Mouse (Mus musculus) T-helper 2 cell (primary cell): ENCODE results near the gene Cphx1.
"Not testable (repeated sequence)": the region's sequence is repeated elsewhere in the genome, so short reads cannot be mapped to it uniquely, and the experiment has no call there.

Experiments
- in situ Hi-C: fragments of 300-600 bp; cut with MboI, MseI; formaldehyde crosslinking; loops from one replicate; pipeline ENCODE4 v1.15.1; 2025; ENCODE audit warnings: high pct_unique_total_duplicates

Cphx1 gene

DNA sequence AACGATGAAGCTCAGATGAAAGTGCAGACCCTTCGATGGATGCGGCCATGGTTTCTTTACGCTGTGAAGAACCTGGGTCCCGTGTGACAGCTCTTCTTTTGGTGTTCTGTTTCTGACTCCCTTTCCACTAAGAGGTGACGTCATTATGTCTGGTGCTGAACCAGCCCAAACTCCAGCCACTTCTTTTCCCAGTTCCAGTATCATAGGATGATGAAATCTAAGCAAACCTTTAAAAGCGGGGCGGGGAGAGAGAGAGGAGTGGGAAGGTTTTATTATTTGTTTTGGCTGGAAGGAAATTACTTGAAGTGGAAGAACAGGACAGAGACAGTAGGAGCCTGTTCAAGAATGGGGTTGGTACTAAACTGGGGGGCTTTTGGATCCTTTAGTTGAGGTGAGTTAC lies at the start of gene Cphx1:
Gene Cphx1 (plus strand): TSS at position 301 of the 400 bp plus-strand sequence.
- in situ Hi-C loops, result not testable (repeated sequence)

DNA sequence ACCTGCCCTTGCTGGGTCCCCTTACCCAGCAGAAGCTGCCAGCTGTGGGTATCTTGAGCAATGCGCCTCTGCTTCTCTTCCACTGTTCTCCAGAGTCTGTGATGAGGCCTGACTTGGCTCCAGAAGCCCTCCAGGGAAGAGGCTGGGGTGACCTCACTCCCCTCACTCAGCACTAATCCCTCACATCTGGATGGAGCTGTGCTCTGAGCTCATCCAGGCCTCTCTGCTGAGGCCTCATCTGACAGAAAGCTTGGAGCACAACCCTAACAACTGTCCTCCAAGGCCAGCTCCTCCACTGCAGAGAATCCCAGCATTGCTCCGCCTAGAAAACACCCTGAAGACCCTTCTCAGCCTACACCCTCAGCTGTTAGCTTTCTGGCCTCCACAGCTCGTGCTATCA lies 43.5 kb upstream of the Cphx1 start:
- in situ Hi-C loops, result not testable (repeated sequence)

DNA sequence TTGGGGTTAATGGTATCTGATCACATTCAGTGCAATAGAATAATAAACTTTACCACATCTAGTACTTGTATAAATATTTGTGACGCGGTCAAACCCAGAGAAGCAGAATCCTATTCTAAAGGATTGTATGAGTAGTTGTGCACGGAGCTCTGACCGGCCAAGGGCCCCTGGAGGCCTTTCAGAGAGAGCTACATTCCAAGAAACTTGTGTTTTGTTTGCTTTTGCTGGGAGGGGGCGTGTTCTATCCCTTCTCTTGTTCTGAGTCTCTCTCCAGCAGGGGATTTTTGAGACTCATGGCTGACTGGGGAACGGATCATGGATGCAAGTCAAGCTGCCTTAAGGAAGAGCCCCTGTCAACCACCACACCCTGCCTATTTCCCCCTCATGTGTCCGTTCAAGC lies 42.4 kb upstream of the Cphx1 start:
- in situ Hi-C loops, result not testable (repeated sequence)

DNA sequence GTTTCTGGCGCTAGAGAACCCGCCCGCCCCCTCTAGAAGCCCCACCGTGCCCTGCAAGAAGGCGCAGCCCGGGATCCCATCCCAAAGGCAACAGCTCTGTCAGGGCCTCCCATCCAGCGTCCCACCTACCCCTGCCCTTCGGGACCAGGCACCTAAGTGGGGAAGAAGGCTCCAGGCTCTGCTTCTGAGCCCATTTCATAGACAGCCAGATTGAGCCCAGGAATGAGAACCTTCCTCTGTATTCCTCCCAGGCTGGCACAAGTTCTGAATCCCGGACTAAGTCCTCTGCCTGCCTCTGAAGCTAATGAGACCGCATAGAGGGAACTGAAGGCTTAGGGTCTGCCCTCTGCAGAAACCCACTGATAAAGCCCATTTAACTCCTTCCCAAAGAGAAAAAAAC lies 35.1 kb upstream of the Cphx1 start, which contains the start of gene Plac9a:
Gene Plac9a (minus strand): TSS at position 101 of the 400 bp plus-strand sequence.
- in situ Hi-C loops, result not testable (repeated sequence)

DNA sequence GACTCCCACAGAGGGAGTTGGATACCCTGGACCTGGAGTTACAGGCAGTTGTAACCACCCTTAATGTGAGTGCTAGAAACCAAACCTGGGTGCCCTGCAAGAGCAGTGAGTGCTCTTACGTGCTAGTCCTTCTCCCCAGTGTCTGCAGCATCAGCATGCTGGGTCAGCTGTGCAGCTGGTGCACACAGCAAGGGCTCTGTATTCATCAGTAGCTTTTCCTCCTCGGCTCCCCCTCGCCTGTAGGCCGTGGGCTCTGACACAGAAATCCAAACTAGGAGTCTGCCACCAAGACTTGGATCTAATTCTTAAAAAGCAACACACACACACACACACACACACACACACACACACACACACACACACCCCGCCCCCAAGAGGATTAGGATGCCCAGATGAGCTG lies 32.9 kb upstream of the Cphx1 start:
- in situ Hi-C loops, result not testable (repeated sequence)

DNA sequence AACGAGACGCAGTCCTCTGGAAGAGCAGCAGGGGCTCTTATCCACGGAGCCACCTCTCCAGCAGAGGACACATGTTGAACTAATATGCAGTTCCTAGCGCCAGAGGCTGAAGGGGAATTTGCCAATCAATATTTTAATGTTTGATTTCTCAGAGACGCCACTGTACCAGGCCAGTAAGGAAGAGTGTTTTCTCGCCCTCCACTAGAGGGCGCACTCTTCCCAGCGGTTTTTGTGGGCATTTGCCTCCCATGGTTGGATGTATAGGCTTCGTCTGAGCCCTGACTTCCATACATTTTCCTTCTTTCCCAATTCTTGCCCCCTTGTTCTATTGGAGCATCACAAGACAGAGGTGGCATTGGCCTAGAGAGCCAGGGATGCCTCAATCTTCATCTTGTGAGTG lies 30.8 kb upstream of the Cphx1 start:
- in situ Hi-C loops, result not testable (repeated sequence)

DNA sequence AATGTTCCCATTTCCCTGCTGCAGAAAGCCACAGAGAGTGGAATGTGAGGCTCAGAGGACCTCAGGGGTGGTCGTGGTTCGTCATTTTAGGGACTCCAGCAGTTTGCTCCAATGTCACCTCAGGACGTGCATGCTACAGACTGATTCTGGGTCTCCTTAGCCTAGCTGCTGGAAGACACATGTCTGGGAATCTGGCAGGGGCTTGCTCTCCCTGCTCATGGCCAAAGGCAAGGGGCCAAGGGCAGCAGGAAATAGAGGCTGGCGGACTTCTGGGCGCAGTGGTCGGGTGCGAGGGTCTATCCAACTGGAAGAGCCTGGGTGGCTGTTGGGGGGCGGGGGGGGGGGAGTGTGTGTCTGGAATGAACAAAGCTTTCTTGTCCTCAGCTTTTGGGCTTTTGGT lies 29.1 kb upstream of the Cphx1 start:
- in situ Hi-C loops, result not testable (repeated sequence)

DNA sequence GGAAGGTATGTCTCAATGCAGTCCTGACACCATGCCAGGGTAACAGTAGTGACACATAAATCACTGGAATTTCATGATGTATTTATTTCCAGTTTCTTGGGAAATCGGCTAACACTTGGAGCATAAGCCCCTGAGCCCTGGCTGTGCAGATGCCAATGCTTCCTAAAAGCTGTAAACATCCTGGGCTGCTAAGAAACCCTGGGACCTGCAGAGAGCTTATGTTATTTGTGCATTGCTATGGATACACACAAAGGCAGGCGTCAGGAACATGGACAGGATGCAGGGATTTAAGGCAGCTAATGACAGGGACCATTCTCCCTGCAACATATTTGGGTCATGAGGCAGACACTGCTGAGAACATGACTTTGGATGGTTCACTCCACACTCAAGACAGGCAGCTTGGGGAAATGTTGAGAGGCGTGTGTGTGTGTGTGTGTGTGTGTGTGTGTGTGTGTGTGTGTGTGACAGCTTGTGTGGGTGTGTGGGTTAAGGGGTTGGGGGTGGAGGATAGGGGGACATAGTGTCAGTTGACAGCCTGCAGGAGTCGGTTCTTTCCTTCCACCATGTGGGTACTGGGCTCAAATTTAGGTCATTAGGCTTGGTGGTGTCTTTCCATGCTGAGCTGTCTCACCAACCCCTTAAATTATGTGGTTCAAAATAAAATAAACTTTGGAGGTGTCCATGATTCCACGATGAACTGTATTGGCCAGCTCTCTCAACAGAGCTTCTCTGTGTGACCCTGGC lies 19.5 kb upstream of the Cphx1 start:
- in situ Hi-C loops, result not testable (repeated sequence)

DNA sequence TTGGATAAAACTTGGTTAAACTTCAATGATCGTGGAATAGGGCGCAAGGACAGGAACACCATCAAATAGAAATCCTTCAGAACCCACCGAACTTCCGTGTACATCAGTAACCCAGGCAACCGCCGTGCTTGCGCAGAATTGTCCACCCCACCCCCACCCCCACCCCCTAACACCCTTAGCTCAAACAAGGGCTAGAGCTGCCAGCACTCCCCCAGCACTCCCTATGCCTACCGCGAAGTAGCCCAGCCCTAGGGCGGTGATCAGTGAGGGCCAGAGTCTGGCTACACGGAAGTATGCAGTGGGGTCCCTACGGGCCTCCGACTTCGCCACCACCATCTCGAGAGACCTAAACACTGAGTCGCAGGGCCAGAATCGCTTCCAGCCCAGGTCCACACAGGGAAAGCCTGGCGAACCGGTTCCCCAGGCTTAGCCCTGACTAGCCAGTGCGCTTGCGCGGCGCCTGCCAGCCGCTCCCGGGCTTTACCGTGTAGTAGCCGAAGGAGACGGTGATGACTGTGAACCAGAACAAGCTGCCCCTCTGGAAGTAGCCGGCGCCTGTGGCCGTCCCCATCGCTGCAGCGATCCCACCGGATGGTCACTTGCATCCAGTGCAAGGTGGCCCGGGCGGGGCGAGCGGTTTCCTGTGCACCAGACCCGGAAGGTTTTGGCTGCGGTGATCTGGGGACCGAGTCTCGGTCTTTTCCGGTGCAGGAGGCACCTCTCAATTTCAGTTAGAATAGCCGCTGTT lies 11.1 kb upstream of the Cphx1 start:
- in situ Hi-C loops, result not testable (repeated sequence)

DNA sequence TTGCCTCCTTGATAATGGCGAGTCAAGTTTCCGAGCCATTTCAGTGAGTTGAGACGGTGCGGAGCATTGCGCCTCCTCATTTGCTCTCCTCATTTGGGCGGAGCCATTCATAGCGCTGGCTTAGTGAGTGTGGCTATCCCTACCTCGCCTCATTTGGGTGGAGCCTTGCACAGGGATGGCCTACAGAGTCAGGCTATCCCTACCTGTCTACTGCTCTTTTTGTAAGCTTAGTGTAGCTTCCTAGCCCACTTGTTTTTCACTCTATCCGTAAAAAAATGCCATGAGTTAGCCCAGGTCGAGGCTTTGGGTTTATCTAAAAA lies 10.6 kb upstream of the Cphx1 start, which contains the start of gene Tmem254a:
Gene Tmem254a (minus strand): TSS at position 111 of the 320 bp plus-strand sequence.
- in situ Hi-C loops, result not testable (repeated sequence)

DNA sequence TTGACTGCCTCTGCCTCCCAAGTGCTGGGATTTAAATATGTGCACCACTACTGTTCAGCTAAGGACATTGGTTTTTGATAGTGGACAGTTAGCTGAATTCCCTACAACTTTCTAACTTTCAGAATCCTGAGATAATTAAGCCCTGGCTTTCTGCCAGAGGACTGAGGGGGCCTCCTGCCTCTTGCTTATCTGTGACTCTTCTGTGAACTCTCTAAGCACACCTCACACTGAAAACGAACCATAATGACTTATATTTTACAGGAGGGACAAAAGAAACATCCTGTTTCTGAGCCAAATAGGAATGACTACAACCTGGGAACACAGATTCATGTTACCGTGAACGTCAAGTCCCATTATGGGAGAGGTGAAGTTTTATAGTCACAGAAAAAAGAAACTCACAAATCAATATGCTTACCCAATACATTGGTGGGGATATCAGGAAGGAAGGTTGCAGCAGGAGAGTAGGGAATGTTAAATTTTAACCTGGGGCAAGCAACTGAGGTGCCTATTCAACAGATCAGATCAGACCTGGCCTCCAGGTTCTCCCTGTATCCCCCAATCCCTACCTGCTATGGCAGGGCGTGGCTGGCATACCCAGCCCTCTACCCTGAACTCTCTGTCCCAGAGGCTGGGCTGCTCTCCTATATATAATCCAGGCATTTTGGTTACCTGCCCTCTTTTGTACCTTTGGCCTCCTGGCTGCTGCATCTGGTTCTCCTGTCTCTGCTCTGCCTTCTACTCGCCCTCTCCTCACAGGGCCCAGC lies 1.1 kb upstream of the Cphx1 start:
- in situ Hi-C loops, result not testable (repeated sequence)

DNA sequence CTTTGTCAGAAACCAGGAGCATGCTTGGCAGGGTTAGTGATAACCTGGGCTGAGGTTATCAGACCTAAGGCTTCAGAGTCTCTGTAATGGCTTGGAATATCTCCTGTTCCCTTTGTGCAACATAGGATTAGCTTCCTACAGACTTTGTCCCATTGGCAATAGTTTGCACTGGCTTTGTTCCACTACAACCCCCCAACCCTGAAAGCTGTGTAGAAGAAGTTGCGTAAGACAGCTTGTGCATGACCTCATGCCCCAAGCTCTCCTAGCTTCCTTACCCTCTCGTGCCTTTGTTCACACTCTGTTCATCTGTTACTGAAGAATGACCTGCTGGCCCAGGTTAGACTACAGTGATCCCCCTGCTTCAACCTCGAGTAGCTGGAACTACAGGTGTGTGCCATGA lies 19.8 kb downstream of the Cphx1 start:
- in situ Hi-C loops, result not testable (repeated sequence)

DNA sequence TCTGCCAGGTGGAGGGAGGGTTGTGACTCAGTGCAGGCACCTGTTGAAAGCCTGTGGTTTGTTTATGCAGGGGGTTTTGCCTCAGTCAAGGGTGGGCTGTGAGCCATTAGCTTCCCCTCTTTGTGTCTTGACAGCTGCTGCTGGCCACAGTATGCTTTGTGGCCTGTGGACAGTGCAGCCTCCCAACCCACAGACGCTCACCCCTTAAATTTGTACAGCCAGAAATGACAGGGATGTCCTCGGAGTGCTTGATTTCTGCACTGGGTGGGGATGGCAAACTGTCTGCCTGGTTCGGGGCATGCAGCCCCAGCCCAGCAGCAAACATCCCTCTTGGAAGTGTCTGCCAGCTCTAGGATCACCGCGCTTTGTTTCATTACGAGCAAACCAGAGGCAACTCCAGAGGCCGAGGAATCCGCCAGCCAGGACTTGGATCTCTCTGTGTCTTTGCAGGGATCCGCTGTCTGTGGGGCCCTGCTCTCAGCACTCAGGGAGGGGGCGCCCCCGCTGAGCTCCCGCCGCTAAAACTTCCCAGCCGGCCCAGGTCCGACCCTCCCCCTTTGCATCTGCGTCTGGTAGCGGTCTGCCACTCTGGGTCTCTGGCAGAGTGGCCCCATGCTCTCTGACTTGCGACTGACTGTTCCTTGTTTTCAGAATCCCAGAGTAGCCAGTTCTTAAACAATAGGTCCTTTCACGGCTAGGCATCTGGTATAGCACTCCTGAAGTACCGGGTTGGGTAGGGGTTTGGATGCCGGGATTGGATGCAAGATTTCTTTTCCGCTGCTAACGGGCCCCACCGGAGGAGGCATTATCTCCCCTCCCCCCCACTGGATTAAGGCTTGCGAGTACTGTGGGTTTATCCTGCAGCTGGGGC lies 40.5 kb downstream of the Cphx1 start, which contains the start of gene Duxbl1:
Gene Duxbl1 (plus strand): TSS at position 207 of the 871 bp plus-strand sequence.
- in situ Hi-C loops, result not testable (repeated sequence)

DNA sequence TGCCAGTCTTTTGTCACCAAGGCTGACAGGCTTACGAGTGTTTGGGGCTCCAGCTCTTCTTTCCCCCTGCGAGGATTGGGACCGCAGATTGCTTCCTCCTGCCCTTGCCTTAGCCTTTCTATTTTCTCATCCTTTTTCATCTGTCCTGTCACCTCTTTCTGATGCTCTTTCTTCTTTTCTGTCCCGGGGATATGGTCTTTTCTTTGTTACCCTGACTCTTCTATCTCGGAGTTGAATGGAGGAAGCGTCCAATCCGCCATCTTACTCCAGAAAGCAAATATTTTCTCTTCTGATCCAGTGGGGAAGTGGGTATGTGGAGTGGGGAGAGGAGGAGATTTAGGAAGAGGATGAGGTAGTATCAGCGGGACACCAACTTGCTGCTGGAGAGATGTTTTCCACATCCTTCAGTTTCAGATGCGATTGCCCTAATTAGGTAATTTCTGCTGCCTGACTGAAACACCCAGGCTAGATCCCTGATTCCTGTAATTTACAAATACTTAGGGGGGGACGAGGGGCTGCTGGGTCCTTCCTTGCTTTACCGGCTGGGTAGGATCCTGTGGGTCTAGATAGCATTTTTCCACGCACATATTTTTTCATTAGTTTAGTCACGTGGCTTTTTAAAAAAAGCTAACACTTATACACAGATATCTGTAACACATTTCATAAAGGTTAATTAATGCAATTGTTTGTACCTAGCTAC lies 41.3 kb downstream of the Cphx1 start:
- in situ Hi-C loops, result not testable (repeated sequence)

DNA sequence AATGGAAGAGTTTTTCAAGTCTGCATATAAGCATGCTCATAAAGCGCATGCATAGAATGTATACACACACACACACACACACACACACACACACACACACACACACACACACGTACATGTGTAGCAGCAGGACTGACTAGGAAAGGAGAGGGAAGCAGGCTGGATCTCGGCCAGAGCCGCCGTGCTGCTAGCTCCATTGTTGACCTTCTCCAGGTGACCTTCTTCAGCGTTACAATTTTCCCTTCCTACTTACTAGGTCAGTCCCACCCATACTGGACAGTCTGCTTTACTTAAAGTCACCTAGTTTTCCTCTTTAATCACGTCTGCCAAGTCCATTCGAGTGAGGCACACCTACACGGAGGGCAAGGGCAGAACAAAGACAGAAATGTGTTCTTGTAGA lies 43.8 kb downstream of the Cphx1 start:
- in situ Hi-C loops, result loop anchor here (5.0 kb wide), 1 partner anchor 280 kb away; no protein-coding TSS in a partner anchor
